Mouse (Mus musculus) ES-Bruce4 (cell line): Measurements from ENCODE around the gene Cfap44.

Source experiments
- CTCF ChIP-seq: IDR thresholded peaks from one replicate; pipeline ENCODE4 v1.8.1; 2011; ENCODE audit warnings: low read depth, low read length
- EP300 ChIP-seq: IDR thresholded peaks from 2 replicates; pipeline ENCODE4 v1.6.1; 2011; ENCODE audit warnings: low read depth, low read length; ENCODE audit not compliant: insufficient read depth
- POLR2A ChIP-seq: IDR thresholded peaks from one replicate; pipeline ENCODE4 v1.8.1; 2011; ENCODE audit warnings: low read length; ENCODE audit not compliant: insufficient read depth

- TF ChIP-seq POLR2A = no peak
- no peak for TF ChIP-seq EP300
- TF ChIP-seq CTCF = no peak
Measured at GRCm38 (mm10) chr16:44481599-44482593, 87.3 kb downstream of the Cfap44 start.
